Mouse (Mus musculus) midbrain, embryonic 16.5 days (tissue): ENCODE measurements around the gene Fam89b. TPM values are rescaled to one million over a fixed set of nuclear protein-coding genes. Genes with fewer than 3 reads are reported as not detected.

ENCODE experiments used
- ATAC-seq: fragments of 200-750 bp; cut with Nextera tagmentation; 2 replicates; pipeline ENCODE4 v1.8.0; 2017; ENCODE audit warnings: moderate TSS enrichment
- H3K27ac ChIP-seq: fragments of 300-500 bp; sonication (generic); 2 replicates; pipeline ENCODE4 v1.5.1; 2014; ENCODE audit warnings: mild to moderate bottlenecking, low read length, mixed read lengths
- H3K27me3 ChIP-seq: fragments of 300-500 bp; sonication (generic); 2 replicates; pipeline ENCODE4 v1.6.1; 2014; ENCODE audit warnings: low read depth, low read length, mixed read lengths; ENCODE audit not compliant: control insufficient read depth, insufficient read depth
- H3K36me3 ChIP-seq: fragments of 300-500 bp; sonication (generic); 2 replicates; pipeline ENCODE4 v1.6.1; 2014; ENCODE audit warnings: mild to moderate bottlenecking, low read length, moderate library complexity, mixed read lengths; ENCODE audit not compliant: control insufficient read depth, insufficient read depth
- H3K4me1 ChIP-seq: fragments of 300-500 bp; sonication (generic); 2 replicates; pipeline ENCODE4 v1.6.1; 2014; ENCODE audit warnings: mild to moderate bottlenecking, low read length, mixed read lengths; ENCODE audit not compliant: control insufficient read depth, insufficient read depth
- H3K4me2 ChIP-seq: fragments of 300-500 bp; sonication (generic); 2 replicates; pipeline ENCODE4 v1.6.1; 2014; ENCODE audit warnings: mild to moderate bottlenecking, low read length, mixed read lengths
- H3K4me3 ChIP-seq: fragments of 300-500 bp; sonication (generic); 2 replicates; pipeline ENCODE4 v1.5.1; 2014; ENCODE audit warnings: low read depth, mild to moderate bottlenecking, low read length, moderate library complexity, mixed read lengths
- H3K9ac ChIP-seq: fragments of 300-500 bp; sonication (generic); 2 replicates; pipeline ENCODE4 v1.6.1; 2014; ENCODE audit warnings: low read depth, low read length, mixed read lengths
- H3K9me3 ChIP-seq: fragments of 300-500 bp; sonication (generic); replicated peaks from 2 replicates; pipeline ENCODE4 v1.6.1; 2014; ENCODE audit warnings: mild to moderate bottlenecking, low read length, mixed read lengths; ENCODE audit not compliant: control insufficient read depth, poor library complexity, severe bottlenecking
- WGBS: fragments of 180-500 bp; shearing (Covaris S2); extraction: QIAGEN DNeasy Blood & Tissue Kit; methylation state at CpG from one replicate; pipeline ENCODE4 v1.1.7; 2014; 5-methylcytosine and 5-hydroxymethylcytosine counted together
- polyA plus RNA-seq: library from polyadenylated mRNA; unstranded; fragments of >200 nt; fragmentation: Nextera tagmentation; extraction: Ambion mirVana; gene quantifications from 2 replicates; pipeline ENCODE4 v1.2.1, GENCODE M21; 2015

Fam89b gene
- polyA plus RNA-seq, 1 experiment from 2014 or later, result 116 TPM

- ATAC-seq, result no peak; the same call in 1 of the 2 replicates
- H3K27ac ChIP-seq, result no peak overlapping the region
- H3K27me3 ChIP-seq, result peaks cover 29% of the 10 kb centered on the region
- peaks cover 24% of the 10 kb centered on the region for H3K36me3 ChIP-seq
- 14% methylated on average over 35 of the region's 36 CpGs for WGBS
- H3K4me2 ChIP-seq, result peak overlapping the region; percentile 22
- H3K9ac ChIP-seq, result peak overlapping the region; percentile 42; the same call in 1 of the 2 replicates
- H3K4me1 ChIP-seq, result peaks cover 6% of the 10 kb centered on the region; the same call in 1 of the 2 replicates
- H3K4me3 ChIP-seq, result no peak overlapping the region
- no peaks in the 10 kb centered on the region for H3K9me3 ChIP-seq
Measured at GRCm38 (mm10) chr19:5756991-5757636, 27.7 kb upstream of the Fam89b start.

- peak; percentile 37; the same call in 1 of the 2 replicates for ATAC-seq
- WGBS, result 12% methylated on average over 28 of the region's 29 CpGs
- Histone ChIP-seq H3K27ac (no peak overlapping the region), H3K4me1 (peaks cover 6% of the 10 kb centered on the region; the same call in 1 of the 2 replicates), H3K4me2 (peak overlapping the region; percentile 22; the same call in 1 of the 2 replicates), H3K4me3 (no peak overlapping the region), H3K9ac (peak overlapping the region; percentile 42; the same call in 1 of the 2 replicates), H3K36me3 (peaks cover 24% of the 10 kb centered on the region), H3K27me3 (peaks cover 35% of the 10 kb centered on the region), H3K9me3 (no peaks in the 10 kb centered on the region)
Measured at GRCm38 (mm10) chr19:5756321-5756985, 27.0 kb upstream of the Fam89b start.

GRCm38 (mm10) chr19:5751742-5752141, 22.3 kb upstream of the Fam89b start:
- Histone ChIP-seq H3K9me3 (no peaks in the 10 kb centered on the region), H3K9ac (0 out of 2 replicates have a peak overlapping the region, but pooled peaks have one; percentile 50), H3K27me3 (peaks cover 43% of the 10 kb centered on the region), H3K36me3 (no peaks in the 10 kb centered on the region), H3K4me2 (no peak overlapping the region), H3K4me3 (no peak overlapping the region), H3K27ac (no peak overlapping the region), H3K4me1 (peaks cover 3% of the 10 kb centered on the region; the same call in 1 of the 2 replicates)
- 8% methylated on average over 20 of the region's 20 CpGs for WGBS
- no peak for ATAC-seq

- ATAC-seq, result no peak
- Histone ChIP-seq H3K9ac (peak overlapping the region; percentile 50; the same call in 1 of the 2 replicates), H3K36me3 (no peaks in the 10 kb centered on the region), H3K27me3 (peaks cover 43% of the 10 kb centered on the region), H3K4me1 (peaks cover 6% of the 10 kb centered on the region), H3K27ac (no peak overlapping the region), H3K4me3 (no peak overlapping the region), H3K9me3 (no peaks in the 10 kb centered on the region), H3K4me2 (no peak overlapping the region)
- WGBS, result 8% methylated on average over 22 of the region's 22 CpGs
Measured at GRCm38 (mm10) chr19:5750951-5751350, 21.5 kb upstream of the Fam89b start.

- ATAC-seq, result no peak
- no peak overlapping the region for H3K4me2 ChIP-seq
- WGBS, result 88% methylated on average over 6 of the region's 6 CpGs
- no peak overlapping the region for H3K4me3 ChIP-seq
- no peak overlapping the region for H3K27ac ChIP-seq
- peaks cover 12% of the 10 kb centered on the region for H3K4me1 ChIP-seq
- H3K9me3 ChIP-seq, result no peaks in the 10 kb centered on the region
- H3K27me3 ChIP-seq, result peaks cover 45% of the 10 kb centered on the region
- no peak overlapping the region for H3K9ac ChIP-seq
- no peaks in the 10 kb centered on the region for H3K36me3 ChIP-seq
Measured at GRCm38 (mm10) chr19:5749476-5749875, 20.0 kb upstream of the Fam89b start.

GRCm38 (mm10) chr19:5746907-5747363, 17.5 kb upstream of the Fam89b start:
- Histone ChIP-seq H3K4me2 (no peak overlapping the region), H3K27ac (no peak overlapping the region), H3K4me1 (peaks cover 20% of the 10 kb centered on the region), H3K9me3 (no peaks in the 10 kb centered on the region), H3K27me3 (peaks cover 35% of the 10 kb centered on the region), H3K4me3 (no peak overlapping the region), H3K9ac (no peak overlapping the region), H3K36me3 (no peaks in the 10 kb centered on the region)
- ATAC-seq, result peak; percentile 27; the same call in 1 of the 2 replicates
- WGBS, result 16% methylated on average over 12 of the region's 12 CpGs

GRCm38 (mm10) chr19:5745756-5746710, 16.6 kb upstream of the Fam89b start:
- peak overlapping the region; percentile 53 for H3K4me2 ChIP-seq
- 4% methylated on average over 32 of the region's 36 CpGs for WGBS
- peak; percentile 12; the same call in 1 of the 2 replicates for ATAC-seq
- peaks cover 26% of the 10 kb centered on the region for H3K27me3 ChIP-seq
- H3K4me3 ChIP-seq, result peak overlapping the region; percentile 26
- H3K9me3 ChIP-seq, result no peaks in the 10 kb centered on the region
- H3K4me1 ChIP-seq, result peaks cover 26% of the 10 kb centered on the region
- no peak overlapping the region for H3K27ac ChIP-seq
- peak overlapping the region; percentile 45 for H3K9ac ChIP-seq
- no peaks in the 10 kb centered on the region for H3K36me3 ChIP-seq

- WGBS, result 62% methylated on average over 5 of the region's 5 CpGs
- no peaks in the 10 kb centered on the region for H3K9me3 ChIP-seq
- H3K9ac ChIP-seq, result no peak overlapping the region
- H3K36me3 ChIP-seq, result no peaks in the 10 kb centered on the region
- H3K27me3 ChIP-seq, result peaks cover 14% of the 10 kb centered on the region
- no peak overlapping the region for H3K4me3 ChIP-seq
- no peak overlapping the region for H3K27ac ChIP-seq
- H3K4me2 ChIP-seq, result no peak overlapping the region
- H3K4me1 ChIP-seq, result peaks cover 26% of the 10 kb centered on the region
- ATAC-seq, result no peak
Measured at GRCm38 (mm10) chr19:5743576-5743975, 14.1 kb upstream of the Fam89b start.
